Mouse (Mus musculus): ENCODE results near the gene Hoxc10.

Gene Hoxc10

GRCm38 (mm10) chr15:102966776-102967311 is at the start of gene Hoxc10:
Gene Hoxc10 (plus strand): TSS chr15:102966796.
- DNase-seq, result no peak

GRCm38 (mm10) chr15:102917972-102918572 is 48.5 kb upstream of the Hoxc10 start:
- DNase-seq, result no peak

- DNase-seq, result no peak
Observed at GRCm38 (mm10) chr15:102918611-102919265, 47.9 kb upstream of the Hoxc10 start.

GRCm38 (mm10) chr15:102919336-102920180 is 47.0 kb upstream of the Hoxc10 start:
- no peak for DNase-seq

DNA sequence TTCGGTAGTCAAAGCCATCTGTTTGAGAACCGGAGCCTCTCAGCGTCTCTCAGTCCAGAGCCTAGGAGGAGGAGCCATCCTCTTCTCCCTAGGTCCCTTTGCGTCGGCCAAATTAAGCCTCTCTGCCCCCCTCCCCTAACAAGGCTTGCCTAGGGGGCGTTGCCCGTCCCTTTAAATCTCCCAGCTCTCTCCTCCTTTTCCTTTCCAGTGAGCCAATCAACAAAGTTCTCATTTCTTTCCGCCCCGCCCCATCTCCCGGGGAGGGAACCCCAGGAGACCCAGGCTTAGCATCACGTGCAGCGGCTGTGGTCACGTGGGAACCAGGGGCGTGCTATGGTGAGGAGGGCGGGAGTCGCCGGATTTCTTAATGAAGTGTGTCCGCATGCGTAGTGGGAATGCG is 46.0 kb upstream of the Hoxc10 start:
- DNase-seq, result no peak

GRCm38 (mm10) chr15:102921053-102922011 is 45.3 kb upstream of the Hoxc10 start, which contains the start of gene Hoxc13:
Gene Hoxc13 (plus strand): TSS chr15:102921103.
- no peak for DNase-seq

DNA sequence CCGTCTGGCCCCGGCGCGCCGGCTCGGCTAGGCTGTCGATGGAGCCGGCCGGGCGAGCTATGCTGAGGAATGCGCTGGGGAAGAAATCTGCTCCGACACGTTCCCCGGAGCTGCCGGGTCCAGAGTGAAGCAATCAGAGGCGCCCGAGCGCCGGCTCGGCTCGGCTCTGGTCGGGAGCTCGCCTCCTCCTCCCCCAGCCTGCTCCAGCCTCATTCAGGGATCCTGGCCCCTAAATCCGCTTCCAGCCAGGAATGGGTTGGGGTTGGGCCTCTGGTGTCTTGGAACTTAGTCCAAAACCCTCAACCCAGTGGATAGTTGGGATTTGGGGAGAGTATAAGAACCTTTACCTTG is 44.6 kb upstream of the Hoxc10 start:
- no peak for DNase-seq

- no peak for DNase-seq
Observed at GRCm38 (mm10) chr15:102922636-102923500, 43.7 kb upstream of the Hoxc10 start.

GRCm38 (mm10) chr15:102927032-102927645 is 39.5 kb upstream of the Hoxc10 start:
- DNase-seq, result no peak

DNA sequence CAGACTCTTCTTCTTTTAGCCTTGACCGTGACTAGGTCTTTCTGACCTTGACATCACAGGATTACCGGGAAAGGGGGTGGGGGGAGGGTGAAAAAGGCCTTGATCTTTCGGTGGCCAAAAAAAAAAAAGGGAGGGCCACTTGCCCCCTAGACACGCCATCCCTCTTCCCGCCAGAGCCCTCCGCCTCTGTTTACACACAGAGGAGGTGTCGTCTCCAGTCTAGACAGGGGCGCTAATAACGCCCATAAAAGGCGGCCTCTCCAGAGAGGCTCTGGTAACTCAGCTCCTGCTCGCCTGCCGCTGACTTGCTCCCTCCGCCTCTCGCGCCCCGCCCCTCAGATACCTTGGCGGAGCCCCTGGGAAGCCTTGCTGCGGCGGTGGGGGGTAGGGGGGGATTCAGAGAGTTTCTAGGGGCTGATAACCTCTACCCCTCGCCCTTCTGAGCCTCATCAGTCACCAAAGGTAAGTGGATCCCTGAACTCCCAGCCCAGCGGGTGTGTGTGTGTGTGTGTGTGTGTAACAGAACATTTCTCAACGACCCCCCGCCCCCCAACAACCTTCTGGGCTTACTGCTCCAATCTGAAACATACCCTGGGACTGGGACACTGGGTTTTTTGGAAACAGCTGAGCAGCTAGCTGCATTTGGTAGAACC is 34.8 kb upstream of the Hoxc10 start:
- no peak for DNase-seq

GRCm38 (mm10) chr15:102934438-102934837 is 32.2 kb upstream of the Hoxc10 start:
- no peak for DNase-seq

- DNase-seq, result no peak
Observed at GRCm38 (mm10) chr15:102934897-102935296, 31.7 kb upstream of the Hoxc10 start.

DNA sequence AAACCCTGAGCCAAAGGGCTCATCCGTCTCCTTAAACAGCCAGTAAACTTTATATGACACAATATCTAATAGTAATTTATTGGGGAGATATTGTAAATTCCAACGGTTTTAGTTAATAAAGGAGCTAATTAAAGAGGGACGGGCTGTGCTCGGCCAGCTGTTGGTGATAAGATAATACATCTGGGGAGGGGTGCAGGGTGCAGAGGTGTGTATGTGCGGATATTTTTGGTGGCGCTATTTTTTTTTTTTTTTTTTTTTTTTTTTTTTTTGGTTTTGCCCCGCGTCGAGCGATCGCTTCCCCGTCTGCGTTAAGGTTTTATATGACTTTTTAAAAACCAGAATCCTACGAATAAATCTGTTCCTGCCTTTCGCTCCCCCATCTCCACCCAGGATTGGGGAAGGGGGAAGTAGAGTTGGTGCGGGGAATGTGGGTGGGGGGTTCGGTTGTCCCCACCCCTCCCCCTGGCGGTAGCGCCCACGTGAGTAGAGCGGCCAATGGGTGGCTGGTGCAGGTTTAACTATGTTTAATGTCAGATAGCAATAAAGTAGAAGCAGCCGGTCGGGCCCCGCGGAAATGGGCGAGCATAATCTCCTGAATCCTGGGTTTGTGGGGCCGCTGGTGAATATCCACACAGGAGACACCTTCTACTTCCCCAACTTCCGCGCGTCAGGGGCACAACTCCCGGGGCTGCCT is 30.2 kb upstream of the Hoxc10 start, which contains the start of gene Hoxc12:
TSS of gene Hoxc12 (plus strand) at position 479 of the 694 bp plus-strand sequence.
- DNase-seq, result no peak

DNA sequence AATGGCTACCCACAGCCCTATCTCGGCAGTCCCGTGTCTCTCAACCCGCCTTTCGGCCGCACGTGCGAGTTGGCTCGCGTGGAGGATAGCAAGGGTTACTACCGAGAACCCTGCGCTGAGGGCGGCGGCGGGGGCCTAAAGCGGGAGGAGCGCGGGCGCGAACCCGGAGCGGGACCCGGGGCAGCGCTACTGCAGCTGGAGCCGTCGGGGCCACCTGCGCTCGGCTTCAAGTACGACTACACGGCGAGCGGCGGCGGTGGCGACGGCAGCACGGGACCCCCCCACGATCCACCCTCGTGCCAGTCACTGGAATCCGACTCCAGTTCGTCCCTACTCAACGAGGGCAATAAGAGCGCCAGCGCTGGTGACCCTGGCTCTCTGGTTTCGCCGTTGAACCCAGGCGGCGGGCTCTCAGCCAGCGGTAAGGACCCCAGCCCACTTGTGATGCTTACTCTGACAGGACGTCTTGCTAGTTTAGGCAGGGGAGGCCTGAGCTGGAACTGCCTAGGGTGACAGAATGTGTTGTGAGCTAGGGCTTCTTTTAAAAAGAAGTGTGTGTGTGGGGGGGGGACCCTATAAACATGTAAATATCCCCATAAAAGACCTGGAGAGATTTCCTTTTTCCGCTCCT is 29.4 kb upstream of the Hoxc10 start:
- no peak for DNase-seq

DNA sequence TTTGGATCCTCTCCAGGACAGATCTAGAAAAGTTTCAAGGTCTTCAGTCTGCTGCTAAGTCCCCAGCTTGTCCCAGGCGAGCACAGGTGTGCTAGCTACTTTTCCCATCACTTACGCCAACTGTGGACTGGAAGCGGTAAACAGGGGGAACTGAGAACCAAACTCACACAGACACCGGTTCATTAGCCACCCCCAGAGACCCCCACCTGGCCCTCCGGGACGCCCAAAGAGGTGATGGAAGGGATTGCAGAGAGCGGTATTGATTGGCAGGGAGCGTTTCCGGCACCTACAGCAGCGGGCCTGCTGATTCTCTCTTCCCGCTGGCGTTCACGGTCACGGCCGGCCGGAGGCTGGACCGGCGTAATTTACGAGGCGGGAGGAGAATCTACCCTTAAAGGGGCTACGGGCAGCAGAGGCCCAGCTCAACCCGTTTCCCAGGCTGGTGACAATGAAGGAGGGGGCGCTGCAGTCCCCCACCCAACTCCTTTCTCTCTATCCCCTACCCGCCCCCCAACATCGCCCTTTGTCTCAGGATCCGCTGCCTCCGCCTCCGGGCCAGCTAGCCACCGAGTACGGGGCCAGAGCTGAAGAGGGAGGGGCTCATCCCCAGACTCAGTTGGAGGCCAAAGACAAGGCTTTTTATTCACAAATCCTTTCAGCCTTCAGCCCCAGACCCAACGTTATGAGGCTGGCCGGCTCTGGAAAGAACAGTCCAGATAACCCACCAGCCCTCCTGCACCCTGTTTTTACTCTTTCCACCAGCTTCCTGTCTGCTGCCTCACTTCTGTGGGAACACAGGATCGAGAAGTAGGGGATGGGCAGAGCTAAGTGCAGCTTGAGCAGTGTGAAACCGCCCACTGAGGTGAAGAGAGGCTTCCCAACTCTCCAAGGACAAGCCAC is 27.1 kb upstream of the Hoxc10 start:
- DNase-seq, result no peak

DNA sequence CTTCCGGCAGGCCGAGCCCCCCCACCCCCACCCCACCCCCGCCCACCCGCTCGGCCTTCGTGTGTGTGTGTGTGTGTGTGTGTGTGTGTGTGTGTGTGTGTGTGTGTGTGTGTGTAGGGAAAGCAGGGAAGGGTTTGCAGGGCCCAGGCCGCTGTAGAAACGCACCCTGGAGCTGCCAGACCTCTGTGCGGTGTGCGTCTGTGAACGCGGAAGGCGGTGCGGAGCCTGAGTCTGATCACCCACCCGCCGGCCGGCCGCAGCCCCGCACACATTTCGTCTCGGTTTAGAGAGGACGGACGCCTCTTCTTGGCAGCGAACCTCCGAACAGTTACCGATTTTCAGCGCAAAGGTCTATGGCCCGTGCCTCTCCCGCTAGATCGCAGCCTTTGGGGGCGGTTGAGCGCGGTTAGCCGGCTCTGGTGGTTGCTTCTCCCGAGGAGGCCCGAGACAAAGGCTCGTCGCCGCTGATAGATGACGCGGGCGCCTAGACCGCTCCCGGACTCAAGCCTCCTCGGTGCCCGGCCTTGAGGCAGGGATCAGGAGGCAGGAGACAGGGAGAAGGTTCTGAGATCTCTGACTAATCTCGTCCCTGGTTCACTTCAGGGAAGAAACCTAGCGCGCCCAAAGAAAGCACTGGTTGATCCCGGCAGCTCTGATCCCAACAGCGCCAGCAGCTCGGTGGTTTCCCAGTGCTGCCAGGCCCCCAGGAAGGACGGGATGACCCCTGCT is 23.7 kb upstream of the Hoxc10 start:
- no peak for DNase-seq

DNA sequence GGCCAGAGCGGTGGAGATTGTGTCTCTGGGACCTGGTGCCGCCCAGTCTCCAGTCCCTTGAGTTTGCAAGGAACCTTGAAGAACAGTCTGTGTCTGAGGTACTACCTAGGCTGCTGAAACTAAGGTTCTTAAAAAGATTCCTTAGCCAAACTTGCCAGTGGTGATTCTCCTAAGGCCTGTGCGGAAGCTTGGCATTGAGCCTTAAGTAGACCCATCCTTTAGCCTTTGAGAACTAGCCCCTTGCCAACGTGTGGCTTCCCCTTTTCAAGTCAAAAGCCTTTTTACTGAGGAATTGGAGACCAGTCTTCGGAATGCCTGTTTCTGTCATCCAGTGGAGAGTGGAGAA is 23.2 kb upstream of the Hoxc10 start:
- no peak for DNase-seq
